Mouse (Mus musculus): ENCODE data around the gene Lrrc3c. TPM values are rescaled to one million over a fixed set of nuclear protein-coding genes. Genes with fewer than 3 reads are reported as not detected.
"Not testable (repeated sequence)": the region's sequence is repeated elsewhere in the genome, so short reads cannot be mapped to it uniquely, and the experiment has no call there.

The Lrrc3c gene
- total RNA-seq, 2 experiments from 2014 or later: not detected

GRCm38 (mm10) chr11:98606763-98607162, 8.7 kb downstream of the Lrrc3c start:
- no peak for DNase-seq
- intact Hi-C loops (cut with DNase I; ENCODE audit: low total_unique reads): loop anchor here (10.0 kb wide), 1 partner anchor 48 kb away; no protein-coding TSS in a partner anchor

GRCm38 (mm10) chr11:98620791-98621190, 22.7 kb downstream of the Lrrc3c start:
- intact Hi-C loops (cut with DNase I; ENCODE audit: low total_unique reads): no loop called here

DNA sequence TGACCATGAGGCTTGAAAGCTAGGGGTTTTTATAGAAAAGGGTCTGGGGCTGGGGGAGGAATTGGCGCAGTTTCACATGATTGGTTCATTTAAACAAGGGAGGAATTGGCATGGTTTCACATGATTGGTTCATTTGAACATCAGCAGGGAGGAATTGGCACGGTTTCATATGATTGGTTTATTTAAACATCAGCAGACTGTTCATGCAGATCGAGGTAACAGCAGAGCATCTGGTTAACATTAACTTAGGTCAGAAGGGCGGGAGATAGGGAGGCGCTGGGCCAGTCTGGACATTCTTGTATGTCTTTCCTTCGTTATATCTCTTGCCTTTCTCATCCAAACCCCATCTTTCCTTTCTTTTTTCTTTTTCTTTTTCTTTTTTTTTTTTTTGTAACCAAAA, 25.9 kb downstream of the Lrrc3c start:
- intact Hi-C loops (cut with DNase I; ENCODE audit: low total_unique reads); DNase-seq: not testable (repeated sequence)

More at GRCm38 (mm10) chr11:98620791-98621190, 22.7 kb downstream of the Lrrc3c start:
- no peak for DNase-seq

GRCm38 (mm10) chr11:98624381-98624780, 26.3 kb downstream of the Lrrc3c start:
- DNase-seq; intact Hi-C loops (cut with DNase I; ENCODE audit: low total_unique reads): not testable (repeated sequence)

- no peak for DNase-seq
- intact Hi-C loops (cut with DNase I; ENCODE audit: low total_unique reads): no loop called here
Measured at GRCm38 (mm10) chr11:98625611-98626410, 27.7 kb downstream of the Lrrc3c start, which contains the start of the genes Gm12355 and Gsdma3. Gene Gm12355, minus strand, starts transcription at chr11:98625661. Gene Gsdma3, plus strand, starts transcription at chr11:98626360.

DNA sequence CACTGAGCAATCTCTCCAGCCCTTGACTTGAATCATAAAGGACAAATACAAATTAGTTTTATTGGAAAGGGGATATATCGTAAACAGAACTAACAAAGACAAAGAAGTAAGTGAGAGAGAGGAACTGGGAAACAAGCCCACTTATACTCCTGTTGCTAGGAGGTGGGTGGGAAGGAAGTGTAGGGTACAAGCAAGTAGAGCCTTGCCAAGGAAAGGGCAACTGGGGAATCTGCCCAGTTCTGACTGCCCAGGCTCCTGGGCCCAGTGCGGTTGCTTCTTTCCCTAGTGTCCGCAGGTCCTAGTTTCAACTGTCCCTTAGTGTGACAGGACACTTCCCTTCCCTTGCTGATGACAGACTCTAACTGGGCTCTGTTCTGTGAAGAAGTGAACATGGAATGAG, 30.6 kb downstream of the Lrrc3c start:
- no peak for DNase-seq
- intact Hi-C loops (cut with DNase I; ENCODE audit: low total_unique reads): no loop called here

DNA sequence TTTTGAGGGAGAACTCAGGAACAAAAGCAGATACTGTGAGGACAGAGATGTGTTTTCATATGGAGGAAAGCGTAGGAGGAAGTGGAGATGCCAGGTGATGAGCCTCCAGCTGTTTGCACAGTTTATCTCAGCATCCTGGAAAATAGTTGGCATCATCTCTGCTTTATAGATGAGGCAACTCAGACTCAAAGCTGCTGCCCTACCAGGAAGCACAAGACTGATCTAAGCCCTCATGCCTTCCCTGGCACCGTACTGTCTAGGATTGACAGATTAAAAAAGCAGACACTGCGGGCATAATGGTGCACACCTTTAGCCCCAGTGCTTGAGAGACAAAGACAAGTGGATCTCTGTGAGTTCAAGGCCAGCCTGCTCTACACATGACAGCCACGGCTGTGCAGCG, 32.6 kb downstream of the Lrrc3c start:
- intact Hi-C loops (cut with DNase I; ENCODE audit: low total_unique reads): no loop called here
- DNase-seq: no peak

- DNase-seq; intact Hi-C loops (cut with DNase I; ENCODE audit: low total_unique reads): not testable (repeated sequence)
Measured at GRCm38 (mm10) chr11:98635312-98635970, 37.4 kb downstream of the Lrrc3c start.

DNA sequence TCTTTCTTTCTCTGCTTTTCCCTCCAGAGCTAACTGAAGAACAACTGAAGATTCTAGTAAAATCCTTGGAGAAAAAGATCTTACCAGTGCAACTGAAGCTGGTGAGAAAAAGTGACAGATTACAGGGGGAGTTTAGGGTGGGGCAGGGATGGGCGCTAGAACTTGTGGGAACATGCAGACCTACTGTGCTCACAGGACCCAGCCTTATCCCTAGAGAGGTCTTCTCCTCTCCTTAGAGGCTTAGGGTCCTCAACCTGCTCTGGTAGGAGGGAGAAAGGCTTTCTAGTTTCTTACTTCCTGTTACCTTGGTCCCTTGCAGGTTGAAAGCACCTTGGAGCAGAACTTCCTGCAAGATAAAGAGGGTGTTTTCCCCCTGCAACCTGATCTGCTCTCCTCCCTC, 39.4 kb downstream of the Lrrc3c start:
- no peak for DNase-seq
- intact Hi-C loops (cut with DNase I; ENCODE audit: low total_unique reads): no loop called here

DNA sequence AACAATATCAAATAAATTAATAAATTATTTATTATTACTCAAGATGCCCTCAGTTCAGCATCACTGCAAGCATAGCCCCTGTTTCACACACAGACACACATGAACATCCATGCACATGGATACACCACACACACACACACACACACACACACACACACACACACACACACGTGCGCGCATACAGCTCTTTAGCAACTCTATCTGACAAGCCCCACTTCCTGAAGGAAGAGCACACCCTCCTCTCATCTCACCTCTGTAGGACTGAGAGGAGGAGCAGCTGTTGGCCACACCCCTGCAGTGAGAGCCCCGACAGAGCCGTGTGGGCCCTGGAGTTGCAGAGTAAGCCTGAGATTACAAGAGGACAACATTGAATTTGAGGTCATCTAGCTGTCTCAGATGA, 42.0 kb downstream of the Lrrc3c start:
- intact Hi-C loops (cut with DNase I; ENCODE audit: low total_unique reads): no loop called here
- no peak for DNase-seq

GRCm38 (mm10) chr11:98644757-98645156, 46.7 kb downstream of the Lrrc3c start:
- no peak for DNase-seq
- intact Hi-C loops (cut with DNase I; ENCODE audit: low total_unique reads): no loop called here

- DNase-seq: no peak
- intact Hi-C loops (cut with DNase I; ENCODE audit: low total_unique reads): no loop called here
Measured at GRCm38 (mm10) chr11:98645946-98646345, 47.9 kb downstream of the Lrrc3c start.

- no peak for DNase-seq
- intact Hi-C loops (cut with DNase I; ENCODE audit: low total_unique reads): no loop called here
Measured at GRCm38 (mm10) chr11:98646459-98646858, 48.4 kb downstream of the Lrrc3c start, which contains the start of gene Gsdma2. Gene Gsdma2, plus strand, starts transcription at chr11:98646759.

Other genes with a start within 250 kb of the Lrrc3c start
- under 1 TPM; 0.20 to 0.29 TPM for gene Ppp1r1b, start 249.9 kb upstream of the Lrrc3c start, total RNA-seq (2021)
- 1 to 10 TPM; 7.3 to 9.4 TPM for gene Stard3, start 239.9 kb upstream of the Lrrc3c start, total RNA-seq (2021)
- gene Tcap, start 214.5 kb upstream of the Lrrc3c start, total RNA-seq (2021): 1,000 to 10,000 TPM in 1 of 2 experiments, 100 to 1,000 TPM in 1; 673 to 1,120 TPM
- gene Pnmt, start 211.8 kb upstream of the Lrrc3c start, total RNA-seq (2021): under 1 TPM; 0.39 to 0.53 TPM
- 1 to 10 TPM; 2.2 to 2.9 TPM for gene Pgap3, start 197.8 kb upstream of the Lrrc3c start, total RNA-seq (2021)
- 1 to 10 TPM; 3.9 to 5.3 TPM for gene Erbb2, start 185.8 kb upstream of the Lrrc3c start, total RNA-seq (2021)
- 10 to 100 TPM; 27.7 to 30.3 TPM for gene Mien1, start 159.3 kb upstream of the Lrrc3c start, total RNA-seq (2021)
- gene Grb7, start 151.9 kb upstream of the Lrrc3c start, total RNA-seq (2021): not detected
- gene Ikzf3, start 52.3 kb upstream of the Lrrc3c start, total RNA-seq (2021): under 1 TPM; 0.10 to 0.18 TPM
- gene Zpbp2, start 47.2 kb upstream of the Lrrc3c start, total RNA-seq (2021): not detected
- 10 to 100 TPM; 18.3 to 18.7 TPM for gene Ormdl3, start 10.9 kb upstream of the Lrrc3c start, total RNA-seq (2021)
- gene Gm12355, start 27.4 kb downstream of the Lrrc3c start, total RNA-seq (2021): 1 to 10 TPM; 5.0 to 6.6 TPM
- gene Gsdma3, start 28.1 kb downstream of the Lrrc3c start, total RNA-seq (2021): under 1 TPM; 0.16 to 0.39 TPM
- gene Gsdma2, start 48.5 kb downstream of the Lrrc3c start, total RNA-seq (2021): not detected
- gene Gsdma, start 66.1 kb downstream of the Lrrc3c start, total RNA-seq (2021): under 1 TPM in 1 of 2 experiments, not detected in 1; 0.11 TPM
- gene Psmd3, start 84.3 kb downstream of the Lrrc3c start, total RNA-seq (2021): 10 to 100 TPM; 89.2 to 91.4 TPM
- not detected for gene Csf3, start 103.0 kb downstream of the Lrrc3c start, total RNA-seq (2021)
- 10 to 100 TPM; 40.3 to 42.0 TPM for gene Med24, start 131.1 kb downstream of the Lrrc3c start, total RNA-seq (2021)
- 100 to 1,000 TPM in 1 of 2 experiments, 10 to 100 TPM in 1; 91.8 to 106 TPM for gene Thra, start 142.3 kb downstream of the Lrrc3c start, total RNA-seq (2021)
- gene Nr1d1, start 177.0 kb downstream of the Lrrc3c start, total RNA-seq (2021): 10 to 100 TPM; 27.3 to 64.6 TPM
- gene Msl1, start 197.2 kb downstream of the Lrrc3c start, total RNA-seq (2021): 10 to 100 TPM; 49.0 to 55.3 TPM
- 10 to 100 TPM; 20.1 to 21.5 TPM for gene Casc3, start 206.6 kb downstream of the Lrrc3c start, total RNA-seq (2021)
- 1 to 10 TPM in 1 of 2 experiments, under 1 TPM in 1; 0.49 to 1.1 TPM for gene Rapgefl1, start 238.5 kb downstream of the Lrrc3c start, total RNA-seq (2021)

Data from gastrocnemius, postnatal 14 days (tissue).